Mouse (Mus musculus): Measurements from ENCODE around the gene Miip.

GRCm38 (mm10) chr4:147842871-147843270 is 25.7 kb downstream of the Miip start:
- TF ChIP-seq CTCF (IDR thresholded peaks at IDR 0.05; ENCODE audit: low read depth, low read length): no peak
- no peak for TF ChIP-seq POLR2A (IDR thresholded peaks at IDR 0.05; ENCODE audit: insufficient read depth, low read length)
- no peak for TF ChIP-seq EP300 (IDR thresholded peaks at IDR 0.05; ENCODE audit: insufficient read depth, low read depth, low read length)

Measured in ES-Bruce4 (cell line).